ENCODE assay signal across 9 mouse cellular contexts in genomic region chr17:5614771-5615318, GRCm38 (mm10).
A peak's percentile ranks its signal among the peaks of the same experiment; 100 is the strongest.
DNase-seq lines count a peak whose midpoint lies in the region; ATAC-seq and TF ChIP-seq lines count a peak whose summit lies in the region.
"Had no signal": no experiment of that assay in that cellular context is flagged by ENCODE, and none has a peak within 500 bp of the region (broad histone marks: within the 10 kb centered on the region; RNA-seq: fewer than 3 reads in every experiment).

No protein-coding gene starts in this region.

- H3K27ac ChIP-seq in testis, adult 2 months (ENCODE audit: control insufficient read depth, insufficient read depth, low read depth, low read length), result peak overlapping the region; percentile 12; the same call in 1 of the 2 replicates
- peak overlapping the region; percentile 56; the same call in 1 of the 2 replicates for H3K27ac ChIP-seq in limb, embryonic 14.5 days (replicated peaks; ENCODE audit: low read depth, low read length)
- H3K27ac ChIP-seq in stomach, embryonic 16.5 days (ENCODE audit: low read length), result peak overlapping the region; percentile 76
- H3K27ac ChIP-seq: limb, embryonic 12.5 days had no signal

- TF ChIP-seq POLR2A in testis, adult 2 months (IDR thresholded peaks at IDR 0.05; ENCODE audit: control insufficient read depth, low read depth, low read length), result no peak
- TF ChIP-seq POLR2A in limb, embryonic 14.5 days (IDR thresholded peaks at IDR 0.05; ENCODE audit: borderline replicate concordance, extremely low read depth, insufficient read depth, insufficient read length), result no peak

- no peaks in the 10 kb centered on the region for H3K4me1 ChIP-seq in testis, adult 2 months (ENCODE audit: control insufficient read depth, insufficient read depth, low read length)
- 0 out of 2 replicates have a peak, but pooled peaks cover 3% of the 10 kb centered on the region for H3K4me1 ChIP-seq in limb, embryonic 14.5 days (ENCODE audit: control insufficient read depth, insufficient read depth, low read length)
- H3K4me1 ChIP-seq in stomach, embryonic 16.5 days (ENCODE audit: control insufficient read depth, insufficient read depth, low read length), result peaks cover 11% of the 10 kb centered on the region

- H3K9me3 ChIP-seq in limb, embryonic 14.5 days (ENCODE audit: control insufficient read depth, low read length), result no peaks in the 10 kb centered on the region
- no peaks in the 10 kb centered on the region for H3K9me3 ChIP-seq in stomach, embryonic 16.5 days (replicated peaks; ENCODE audit: control insufficient read depth, low read length)

- no peaks in the 10 kb centered on the region for H3K36me3 ChIP-seq in testis, adult 2 months (ENCODE audit: control insufficient read depth, insufficient read depth, low read length)
- H3K36me3 ChIP-seq in limb, embryonic 14.5 days (ENCODE audit: control insufficient read depth, insufficient read depth, low read length), result no peaks in the 10 kb centered on the region
- no peaks in the 10 kb centered on the region for H3K36me3 ChIP-seq in stomach, embryonic 16.5 days (ENCODE audit: control insufficient read depth, insufficient read depth, low read length)
- H3K36me3 ChIP-seq: limb, embryonic 12.5 days had no signal

- intact Hi-C loops in left cerebral cortex, postnatal 25 days (cut with DNase I), result no loop called here

- H3K4me2 ChIP-seq in limb, embryonic 14.5 days (replicated peaks; ENCODE audit: low read depth, low read length, severe bottlenecking), result no peak overlapping the region
- H3K4me2 ChIP-seq in stomach, embryonic 16.5 days (ENCODE audit: low read depth, low read length), result 0 out of 2 replicates have a peak overlapping the region, but pooled peaks have one; percentile 2
- H3K4me2 ChIP-seq: limb, embryonic 12.5 days had no signal

- TF ChIP-seq CTCF in testis, adult 2 months (IDR thresholded peaks at IDR 0.05; ENCODE audit: control insufficient read depth, insufficient read depth, insufficient replicate concordance, low read depth, low read length), result no peak

- no peak overlapping the region for H3K4me3 ChIP-seq in testis, adult 2 months (ENCODE audit: control insufficient read depth, low read depth, low read length)
- no peak overlapping the region for H3K4me3 ChIP-seq in limb, embryonic 14.5 days (replicated peaks; ENCODE audit: low read length)
- no peak overlapping the region for H3K4me3 ChIP-seq in stomach, embryonic 16.5 days (replicated peaks; ENCODE audit: low read length)
- H3K4me3 ChIP-seq: limb, embryonic 12.5 days had no signal

- 69% methylated on average over 9 of the region's 9 CpGs for WGBS in limb, embryonic 14.5 days
- WGBS in stomach, embryonic 16.5 days, result 45% methylated on average over 9 of the region's 9 CpGs

- no peak for DNase-seq in testis, postnatal 10 days (ENCODE audit: low spot score)
- peak; percentile 75 for DNase-seq in heart, adult 8-10 months (ENCODE audit: low spot score)
- peak; percentile 47 for DNase-seq in limb, embryonic 14.5 days (ENCODE audit: low spot score)
- DNase-seq in frontal cortex, postnatal 14 days (ENCODE audit: low spot score in 2 of 2), result no peak
- DNase-seq in cerebellum, adult 11-12 months, result no peak
- DNase-seq in left cerebral cortex, postnatal 25 days (ENCODE audit: low spot score in 2 of 2), result no peak

- H3K27me3 ChIP-seq in testis, adult 2 months (ENCODE audit: control insufficient read depth, insufficient read depth, low read length), result no peaks in the 10 kb centered on the region
- H3K27me3 ChIP-seq in limb, embryonic 14.5 days (ENCODE audit: control insufficient read depth, insufficient read depth, low read length), result no peaks in the 10 kb centered on the region
- no peaks in the 10 kb centered on the region for H3K27me3 ChIP-seq in stomach, embryonic 16.5 days (ENCODE audit: control insufficient read depth, insufficient read depth, low read length)
- H3K27me3 ChIP-seq: limb, embryonic 12.5 days had no signal

- H3K9ac ChIP-seq in limb, embryonic 14.5 days (ENCODE audit: low read depth, low read length, severe bottlenecking), result no peak overlapping the region
- no peak overlapping the region for H3K9ac ChIP-seq in stomach, embryonic 16.5 days (ENCODE audit: low read length)
- H3K9ac ChIP-seq: limb, embryonic 12.5 days had no signal

- ATAC-seq in limb, embryonic 14.5 days (ENCODE audit: low FRiP score, low read depth), result no peak
- ATAC-seq in stomach, embryonic 16.5 days (ENCODE audit: insufficient read depth, low FRiP score), result peak; percentile 82

Comparison
In these comparisons a context has a peak if more than half of its experiments do, and no peak if none do; other contexts are left out.
1. H3K27ac ChIP-seq: peak in every context shown above with its lines; median percentile 76 in stomach, embryonic 16.5 days; 56 in limb, embryonic 14.5 days; 12 in testis, adult 2 months.
2. DNase-seq: peak in heart, adult 8-10 months (single experiment) and limb, embryonic 14.5 days (single experiment); none in testis, postnatal 10 days (single experiment), frontal cortex, postnatal 14 days (0 of 2), cerebellum, adult 11-12 months (single experiment) and left cerebral cortex, postnatal 25 days (0 of 2).